Mouse (Mus musculus) spleen, postnatal 4 days (tissue): ENCODE data around the gene Gm2042.
"Not testable (repeated sequence)": the region's sequence is repeated elsewhere in the genome, so short reads cannot be mapped to it uniquely, and the experiment has no call there.

Experiments
- DNase-seq, 2 experiments: peaks; one replicate each; pipeline ENCODE4 v3.0.0; 2022; ENCODE audit warnings: low spot score in 2 of 2

The Gm2042 gene

GRCm38 (mm10) chr12:87953780-87954179 is at the start of gene Gm2042:
TSS of gene Gm2042 (plus strand) at chr12:87954080.
- DNase-seq: not testable (repeated sequence)

DNA sequence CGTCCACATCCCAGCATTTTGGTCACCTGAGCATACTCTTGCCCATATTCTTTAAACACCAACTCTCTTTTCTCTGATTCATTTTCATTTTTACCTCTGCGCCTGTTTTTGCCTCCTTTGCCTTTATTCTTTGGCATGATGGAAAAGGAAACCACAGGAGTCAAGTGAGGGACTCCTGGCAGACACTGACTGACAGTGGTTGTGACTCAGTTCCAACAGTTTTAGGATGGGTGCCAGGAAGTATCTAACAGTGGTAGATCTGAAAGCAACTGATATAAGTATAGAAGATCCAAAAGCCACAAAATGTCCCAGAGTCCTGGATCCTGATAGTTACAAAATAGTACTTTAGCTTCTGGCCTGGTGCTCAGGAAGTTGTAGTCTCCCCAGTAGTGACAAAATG is 34.2 kb upstream of the Gm2042 start, which contains the start of gene Gm2035:
Gene Gm2035 (minus strand): TSS at position 137 of the 400 bp plus-strand sequence.
- DNase-seq: not testable (repeated sequence)

DNA sequence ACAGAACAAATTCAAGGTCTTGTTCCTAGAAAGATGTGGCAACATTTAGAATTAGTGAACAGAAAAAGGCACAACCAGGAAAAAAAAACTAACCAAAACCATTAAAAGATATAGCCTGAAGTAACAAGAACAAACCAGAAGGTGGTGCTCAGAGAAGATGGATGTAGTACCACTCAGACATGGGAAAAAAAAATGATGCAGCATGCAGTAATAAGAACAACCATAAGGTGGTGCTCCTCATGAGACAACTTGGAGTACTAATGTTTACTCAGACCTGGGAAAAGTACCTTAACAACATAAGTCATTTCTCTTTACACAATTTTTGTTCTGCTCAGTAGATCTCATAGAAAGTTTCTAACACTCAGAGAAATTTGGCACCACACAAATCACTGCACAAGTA is 30.1 kb downstream of the Gm2042 start:
- not testable (repeated sequence) for DNase-seq

GRCm38 (mm10) chr12:88004118-88004517 is 50.2 kb downstream of the Gm2042 start:
- not testable (repeated sequence) for DNase-seq
